Mouse (Mus musculus): Measurements from ENCODE around the gene Nsl1. TPM values are rescaled to one million over a fixed set of nuclear protein-coding genes. Genes with fewer than 3 reads are reported as not detected.

The Nsl1 gene
- polyA plus RNA-seq, 2 experiments = 8.8 to 11.2 TPM

GRCm38 (mm10) chr1:191055533-191055873 is 7.3 kb upstream of the Nsl1 start:
- ATAC-seq (ENCODE audit: insufficient read depth) = peak; percentile 71
- DNase-seq (ENCODE audit: low read depth in 3 of 3, low spot score in 3 of 3) = no peak
- no peaks in the 10 kb centered on the region for H3K9me3 ChIP-seq (ENCODE audit: control insufficient read depth, low read length)
- no peak overlapping the region for H3K4me2 ChIP-seq (ENCODE audit: low read depth)
- no peak overlapping the region for H3K4me3 ChIP-seq (ENCODE audit: insufficient read depth in 1 of 2, low read depth in 2 of 2, low read length in 2 of 2)
- H3K27ac ChIP-seq = peak overlapping the region; percentile 68; the same call in 1 of the 2 replicates
- H3K4me1 ChIP-seq (replicated peaks; ENCODE audit: control insufficient read depth in 2 of 2, insufficient read depth in 2 of 2, low read length in 1 of 2) = peaks cover 7 to 14% of the 10 kb centered on the region in 2 experiments; a peak in 3 of 4 replicates
- H3K27me3 ChIP-seq (ENCODE audit: control insufficient read depth, insufficient read depth, low read length) = no peaks in the 10 kb centered on the region
- no peaks in the 10 kb centered on the region for H3K36me3 ChIP-seq (replicated peaks; ENCODE audit: control insufficient read depth, insufficient read depth, low read depth)
- 36% methylated on average over 2 of the region's 2 CpGs for WGBS (ENCODE audit: insufficient replicate concordance)
- H3K9ac ChIP-seq (replicated peaks) = no peak overlapping the region
- TF ChIP-seq EP300 (IDR thresholded peaks at IDR 0.05; ENCODE audit: low read depth) (no peak; the same call in 1 of the 2 replicates), CTCF (IDR thresholded peaks at IDR 0.05; ENCODE audit: low read depth) (peak; percentile 45)

- H3K27me3 ChIP-seq (ENCODE audit: control insufficient read depth, insufficient read depth, low read length) = no peaks in the 10 kb centered on the region
- H3K4me3 ChIP-seq (ENCODE audit: insufficient read depth in 1 of 2, low read depth in 2 of 2, low read length in 2 of 2) = no peak overlapping the region
- no peak for TF ChIP-seq EP300 (IDR thresholded peaks at IDR 0.05; ENCODE audit: low read depth)
- TF ChIP-seq CTCF (IDR thresholded peaks at IDR 0.05; ENCODE audit: low read depth) = peak; percentile 32; the same call in 1 of the 2 replicates
- H3K9me3 ChIP-seq (ENCODE audit: control insufficient read depth, low read length) = no peaks in the 10 kb centered on the region
- peaks cover 9 to 20% of the 10 kb centered on the region in 2 experiments; a peak in 3 of 4 replicates for H3K4me1 ChIP-seq (replicated peaks; ENCODE audit: control insufficient read depth in 2 of 2, insufficient read depth in 2 of 2, low read length in 1 of 2)
- no peak overlapping the region for H3K4me2 ChIP-seq (ENCODE audit: low read depth)
- WGBS (ENCODE audit: insufficient replicate concordance) = 58% methylated on average over 3 of the region's 3 CpGs
- no peak overlapping the region for H3K27ac ChIP-seq
- no peak overlapping the region for H3K9ac ChIP-seq (replicated peaks)
- ATAC-seq (ENCODE audit: insufficient read depth) = no peak
- no peak for DNase-seq (ENCODE audit: low read depth in 3 of 3, low spot score in 3 of 3)
- no peaks in the 10 kb centered on the region for H3K36me3 ChIP-seq (replicated peaks; ENCODE audit: control insufficient read depth, insufficient read depth, low read depth)
Observed at GRCm38 (mm10) chr1:191057461-191057860, 5.4 kb upstream of the Nsl1 start.

- TF ChIP-seq EP300 (IDR thresholded peaks at IDR 0.05; ENCODE audit: low read depth) (no peak), CTCF (IDR thresholded peaks at IDR 0.05; ENCODE audit: low read depth) (no peak)
- H3K4me1 ChIP-seq (replicated peaks; ENCODE audit: control insufficient read depth in 2 of 2, insufficient read depth in 2 of 2, low read length in 1 of 2) = peaks cover 11 to 14% of the 10 kb centered on the region in 2 experiments
- peak overlapping the region; percentile 16; the same call in 1 of the 2 replicates for H3K27ac ChIP-seq
- 3% methylated on average over 15 of the region's 15 CpGs for WGBS (ENCODE audit: insufficient replicate concordance)
- no peaks in the 10 kb centered on the region for H3K27me3 ChIP-seq (ENCODE audit: control insufficient read depth, insufficient read depth, low read length)
- H3K9ac ChIP-seq (replicated peaks) = peak overlapping the region; percentile 88
- H3K4me2 ChIP-seq (ENCODE audit: low read depth) = peak overlapping the region; percentile 88
- no peaks in the 10 kb centered on the region for H3K9me3 ChIP-seq (ENCODE audit: control insufficient read depth, low read length)
- DNase-seq (ENCODE audit: low read depth in 3 of 3, low spot score in 3 of 3) = no peak
- peak overlapping the region; percentile 91 to 93 for H3K4me3 ChIP-seq (ENCODE audit: insufficient read depth in 1 of 2, low read depth in 2 of 2, low read length in 2 of 2)
- peaks cover 22% of the 10 kb centered on the region for H3K36me3 ChIP-seq (replicated peaks; ENCODE audit: control insufficient read depth, insufficient read depth, low read depth)
- ATAC-seq (ENCODE audit: insufficient read depth) = peak; percentile 42; the same call in 1 of the 2 replicates
Observed at GRCm38 (mm10) chr1:191062241-191062780, 501 bp upstream of the Nsl1 start.

GRCm38 (mm10) chr1:191063700-191064099 is 888 bp downstream of the Nsl1 start:
- 41% methylated on average over 9 of the region's 9 CpGs for WGBS (ENCODE audit: insufficient replicate concordance)
- Histone ChIP-seq H3K4me1 (replicated peaks; ENCODE audit: control insufficient read depth in 2 of 2, insufficient read depth in 2 of 2, low read length in 1 of 2) (peaks cover 11 to 14% of the 10 kb centered on the region in 2 experiments), H3K9ac (replicated peaks) (peak overlapping the region; percentile 88), H3K27ac (no peak overlapping the region), H3K4me3 (ENCODE audit: insufficient read depth in 1 of 2, low read depth in 2 of 2, low read length in 2 of 2) (peak overlapping the region; percentile 91 to 93), H3K9me3 (ENCODE audit: control insufficient read depth, low read length) (no peaks in the 10 kb centered on the region), H3K4me2 (ENCODE audit: low read depth) (peak overlapping the region; percentile 88), H3K27me3 (ENCODE audit: control insufficient read depth, insufficient read depth, low read length) (no peaks in the 10 kb centered on the region), H3K36me3 (replicated peaks; ENCODE audit: control insufficient read depth, insufficient read depth, low read depth) (peaks cover 28% of the 10 kb centered on the region)
- ATAC-seq (ENCODE audit: insufficient read depth) = no peak
- DNase-seq (ENCODE audit: low read depth in 3 of 3, low spot score in 3 of 3) = no peak
- TF ChIP-seq EP300 (IDR thresholded peaks at IDR 0.05; ENCODE audit: low read depth) (no peak), CTCF (IDR thresholded peaks at IDR 0.05; ENCODE audit: low read depth) (no peak)

- ATAC-seq (ENCODE audit: insufficient read depth) (no peak), DNase-seq (ENCODE audit: low read depth in 3 of 3, low spot score in 3 of 3) (no peak)
- Histone ChIP-seq H3K9me3 (ENCODE audit: control insufficient read depth, low read length) (no peaks in the 10 kb centered on the region), H3K4me3 (ENCODE audit: insufficient read depth in 1 of 2, low read depth in 2 of 2, low read length in 2 of 2) (peak overlapping the region in 1 of 2 experiments; percentile 17; a peak in 2 of 4 replicates), H3K36me3 (replicated peaks; ENCODE audit: control insufficient read depth, insufficient read depth, low read depth) (peaks cover 36% of the 10 kb centered on the region), H3K4me2 (ENCODE audit: low read depth) (peak overlapping the region; percentile 88), H3K27ac (no peak overlapping the region), H3K4me1 (replicated peaks; ENCODE audit: control insufficient read depth in 2 of 2, insufficient read depth in 2 of 2, low read length in 1 of 2) (peaks cover 11 to 14% of the 10 kb centered on the region in 2 experiments), H3K27me3 (ENCODE audit: control insufficient read depth, insufficient read depth, low read length) (no peaks in the 10 kb centered on the region), H3K9ac (replicated peaks) (no peak overlapping the region)
- 69% methylated on average over 2 of the region's 2 CpGs for WGBS (ENCODE audit: insufficient replicate concordance)
- no peak for TF ChIP-seq CTCF (IDR thresholded peaks at IDR 0.05; ENCODE audit: low read depth)
- TF ChIP-seq EP300 (IDR thresholded peaks at IDR 0.05; ENCODE audit: low read depth) = no peak
Observed at GRCm38 (mm10) chr1:191064535-191064934, 1.7 kb downstream of the Nsl1 start.

Data from liver, embryonic 14.5 days (tissue).